Mouse (Mus musculus) midbrain, embryonic 12.5 days (tissue): ENCODE measurements around the gene 2610507B11Rik. TPM values are rescaled to one million over a fixed set of nuclear protein-coding genes. Genes with fewer than 3 reads are reported as not detected.
"Not testable (repeated sequence)": the region's sequence is repeated elsewhere in the genome, so short reads cannot be mapped to it uniquely, and the experiment has no call there.

Source experiments
- ATAC-seq: fragments of 200-750 bp; cut with Nextera tagmentation; 2 replicates; pipeline ENCODE4 v1.8.0; 2017; ENCODE audit warnings: low read depth, moderate TSS enrichment, moderate library complexity; ENCODE audit not compliant: low FRiP score
- H3K27ac ChIP-seq: fragments of 300-500 bp; sonication (generic); replicated peaks from 2 replicates; pipeline ENCODE4 v1.5.1; 2016; ENCODE audit warnings: mild to moderate bottlenecking
- H3K27me3 ChIP-seq: fragments of 300-500 bp; sonication (generic); 2 replicates; pipeline ENCODE4 v1.6.1; 2016; ENCODE audit warnings: mild to moderate bottlenecking
- H3K36me3 ChIP-seq: fragments of 300-500 bp; sonication (generic); 2 replicates; pipeline ENCODE4 v1.6.1; 2016
- H3K4me1 ChIP-seq: fragments of 300-500 bp; sonication (generic); 2 replicates; pipeline ENCODE4 v1.6.1; 2016
- H3K4me2 ChIP-seq: fragments of 300-500 bp; sonication (generic); replicated peaks from 2 replicates; pipeline ENCODE4 v1.6.1; 2016; ENCODE audit warnings: mild to moderate bottlenecking, moderate library complexity
- H3K4me3 ChIP-seq: fragments of 300-500 bp; sonication (generic); 2 replicates; pipeline ENCODE4 v1.5.1; 2016; ENCODE audit warnings: mild to moderate bottlenecking
- H3K9ac ChIP-seq: fragments of 300-500 bp; sonication (generic); replicated peaks from 2 replicates; pipeline ENCODE4 v1.6.1; 2016; ENCODE audit warnings: mild to moderate bottlenecking, moderate library complexity
- H3K9me3 ChIP-seq: fragments of 300-500 bp; sonication (generic); 2 replicates; pipeline ENCODE4 v1.6.1; 2016; ENCODE audit warnings: mild to moderate bottlenecking
- WGBS: fragments of 180-500 bp; shearing (Covaris S2); methylation state at CpG from one replicate; pipeline ENCODE4 v1.1.7; 2016; 5-methylcytosine and 5-hydroxymethylcytosine counted together
- polyA plus RNA-seq: library from polyadenylated mRNA; unstranded; fragments of >200 nt; fragmentation: Nextera tagmentation; extraction: Ambion mirVana; gene quantifications from 2 replicates; pipeline ENCODE4 v1.2.1, GENCODE M21; 2016

The 2610507B11Rik gene
- polyA plus RNA-seq, 1 experiment from 2014 or later = 80.0 TPM

- Histone ChIP-seq H3K9me3 (no peaks in the 10 kb centered on the region), H3K4me2 (peak overlapping the region; percentile 16; the same call in 1 of the 2 replicates), H3K27ac (no peak overlapping the region), H3K36me3 (peaks cover 23% of the 10 kb centered on the region), H3K9ac (no peak overlapping the region), H3K4me3 (no peak overlapping the region), H3K4me1 (peaks cover 31% of the 10 kb centered on the region), H3K27me3 (no peaks in the 10 kb centered on the region)
- ATAC-seq = no peak
- WGBS = 68% methylated on average over 4 of the region's 4 CpGs
Measured at GRCm38 (mm10) chr11:78247727-78248140, 13.8 kb upstream of the 2610507B11Rik start.

GRCm38 (mm10) chr11:78256618-78257017 is 4.9 kb upstream of the 2610507B11Rik start:
- H3K27me3 ChIP-seq = peaks cover 11% of the 10 kb centered on the region
- no peak overlapping the region for H3K4me3 ChIP-seq
- no peak overlapping the region for H3K4me2 ChIP-seq
- H3K27ac ChIP-seq = no peak overlapping the region
- 91% methylated on average over 1 of the region's 1 CpGs for WGBS
- no peak for ATAC-seq
- H3K9ac ChIP-seq = no peak overlapping the region
- peaks cover 29% of the 10 kb centered on the region for H3K36me3 ChIP-seq
- no peaks in the 10 kb centered on the region for H3K4me1 ChIP-seq
- no peaks in the 10 kb centered on the region for H3K9me3 ChIP-seq

- no peak overlapping the region for H3K27ac ChIP-seq
- H3K9ac ChIP-seq = no peak overlapping the region
- peaks cover 22% of the 10 kb centered on the region for H3K36me3 ChIP-seq
- WGBS = 96% methylated on average over 2 of the region's 2 CpGs
- peak overlapping the region; percentile 78 for H3K4me3 ChIP-seq
- no peaks in the 10 kb centered on the region for H3K9me3 ChIP-seq
- no peak for ATAC-seq
- peaks cover 5% of the 10 kb centered on the region for H3K4me1 ChIP-seq
- peak overlapping the region; percentile 80 for H3K4me2 ChIP-seq
- peaks cover 11% of the 10 kb centered on the region for H3K27me3 ChIP-seq
Measured at GRCm38 (mm10) chr11:78260489-78261258, 878 bp upstream of the 2610507B11Rik start.

GRCm38 (mm10) chr11:78262550-78262949 is 998 bp downstream of the 2610507B11Rik start:
- Histone ChIP-seq H3K27ac (no peak overlapping the region), H3K4me1 (peaks cover 5% of the 10 kb centered on the region), H3K36me3 (peaks cover 38% of the 10 kb centered on the region), H3K9me3 (no peaks in the 10 kb centered on the region), H3K9ac (no peak overlapping the region), H3K27me3 (peaks cover 11% of the 10 kb centered on the region), H3K4me2 (peak overlapping the region; percentile 80), H3K4me3 (peak overlapping the region; percentile 78)
- 6% methylated on average over 8 of the region's 8 CpGs for WGBS
- ATAC-seq = no peak

GRCm38 (mm10) chr11:78265571-78265970 is 4.0 kb downstream of the 2610507B11Rik start:
- no peak overlapping the region for H3K4me3 ChIP-seq
- 91% methylated on average over 6 of the region's 6 CpGs for WGBS
- H3K27me3 ChIP-seq = no peaks in the 10 kb centered on the region
- no peak overlapping the region for H3K9ac ChIP-seq
- no peaks in the 10 kb centered on the region for H3K9me3 ChIP-seq
- no peak overlapping the region for H3K4me2 ChIP-seq
- peaks cover 64% of the 10 kb centered on the region for H3K36me3 ChIP-seq
- ATAC-seq = no peak
- peaks cover 5% of the 10 kb centered on the region for H3K4me1 ChIP-seq
- no peak overlapping the region for H3K27ac ChIP-seq

- Histone ChIP-seq H3K9ac (no peak overlapping the region), H3K36me3 (peaks cover 90% of the 10 kb centered on the region), H3K27me3 (no peaks in the 10 kb centered on the region), H3K27ac (no peak overlapping the region), H3K4me3 (no peak overlapping the region), H3K4me2 (no peak overlapping the region), H3K9me3 (no peaks in the 10 kb centered on the region), H3K4me1 (no peaks in the 10 kb centered on the region)
- WGBS = 94% methylated on average over 13 of the region's 13 CpGs
- ATAC-seq = no peak
Measured at GRCm38 (mm10) chr11:78271986-78272385, 10.4 kb downstream of the 2610507B11Rik start.

GRCm38 (mm10) chr11:78275596-78275995 is 14.0 kb downstream of the 2610507B11Rik start:
- no peak for ATAC-seq
- no peaks in the 10 kb centered on the region for H3K9me3 ChIP-seq
- H3K4me3 ChIP-seq = no peak overlapping the region
- no peak overlapping the region for H3K4me2 ChIP-seq
- no peak overlapping the region for H3K27ac ChIP-seq
- peaks cover 95% of the 10 kb centered on the region for H3K36me3 ChIP-seq
- no peaks in the 10 kb centered on the region for H3K27me3 ChIP-seq
- H3K9ac ChIP-seq = no peak overlapping the region
- H3K4me1 ChIP-seq = no peaks in the 10 kb centered on the region
- 96% methylated on average over 1 of the region's 1 CpGs for WGBS

- H3K4me2 ChIP-seq, H3K27me3 ChIP-seq, H3K4me1 ChIP-seq, H3K9ac ChIP-seq, H3K4me3 ChIP-seq, H3K27ac ChIP-seq, H3K9me3 ChIP-seq, ATAC-seq: not testable (repeated sequence)
- 89% methylated on average over 4 of the region's 4 CpGs for WGBS
- peaks cover 95% of the 10 kb centered on the region for H3K36me3 ChIP-seq
Measured at GRCm38 (mm10) chr11:78276169-78276568, 14.6 kb downstream of the 2610507B11Rik start.

GRCm38 (mm10) chr11:78278853-78279252 is 17.3 kb downstream of the 2610507B11Rik start:
- Histone ChIP-seq H3K4me1 (no peaks in the 10 kb centered on the region), H3K36me3 (peaks cover 95% of the 10 kb centered on the region), H3K9me3 (no peaks in the 10 kb centered on the region), H3K9ac (no peak overlapping the region), H3K4me3 (no peak overlapping the region), H3K27me3 (no peaks in the 10 kb centered on the region), H3K27ac (no peak overlapping the region), H3K4me2 (no peak overlapping the region)
- WGBS = 90% methylated on average over 7 of the region's 7 CpGs
- no peak for ATAC-seq

- Histone ChIP-seq H3K4me1 (no peaks in the 10 kb centered on the region), H3K4me3 (no peak overlapping the region), H3K9ac (no peak overlapping the region), H3K9me3 (no peaks in the 10 kb centered on the region), H3K27me3 (no peaks in the 10 kb centered on the region), H3K36me3 (peaks cover 95% of the 10 kb centered on the region), H3K4me2 (no peak overlapping the region), H3K27ac (no peak overlapping the region)
- no peak for ATAC-seq
- 90% methylated on average over 4 of the region's 4 CpGs for WGBS
Measured at GRCm38 (mm10) chr11:78279586-78279985, 18.0 kb downstream of the 2610507B11Rik start.

GRCm38 (mm10) chr11:78289146-78289763 is 27.7 kb downstream of the 2610507B11Rik start:
- Histone ChIP-seq H3K4me3 (no peak overlapping the region), H3K36me3 (peaks cover 78% of the 10 kb centered on the region), H3K9ac (no peak overlapping the region), H3K4me1 (no peaks in the 10 kb centered on the region), H3K9me3 (no peaks in the 10 kb centered on the region), H3K27ac (no peak overlapping the region), H3K4me2 (no peak overlapping the region), H3K27me3 (no peaks in the 10 kb centered on the region)
- 92% methylated on average over 7 of the region's 7 CpGs for WGBS
- no peak for ATAC-seq

- Histone ChIP-seq H3K9ac (no peak within 1 kb of the TSS), H3K4me2 (no peak within 1 kb of the TSS), H3K4me1 (no peaks in the 10 kb centered on the region), H3K9me3 (no peaks in the 10 kb centered on the region), H3K36me3 (peaks cover 64% of the 10 kb centered on the region), H3K27ac (no peak within 1 kb of the TSS), H3K4me3 (no peak within 1 kb of the TSS), H3K27me3 (no peaks in the 10 kb centered on the region)
- ATAC-seq = no peak
- 92% methylated on average over 4 of the region's 4 CpGs for WGBS
Measured at GRCm38 (mm10) chr11:78290654-78291053, 29.1 kb downstream of the 2610507B11Rik start, which contains the start of gene BC030499. Gene BC030499 (plus strand): TSS chr11:78290841.
